Mouse (Mus musculus) liver, embryonic 16.5 days (tissue): ENCODE measurements around the gene B4galnt1. TPM values are rescaled to one million over a fixed set of nuclear protein-coding genes. Genes with fewer than 3 reads are reported as not detected.

ENCODE experiments used
- ATAC-seq: fragments of 200-750 bp; cut with Nextera tagmentation; 2 replicates; pipeline ENCODE4 v1.8.0; 2017; ENCODE audit warnings: low read depth, mild to moderate bottlenecking, moderate number of reproducible peaks, moderate library complexity
- H3K27ac ChIP-seq: fragments of 300-500 bp; sonication (generic); 2 replicates; pipeline ENCODE4 v1.5.1; 2014; ENCODE audit warnings: mild to moderate bottlenecking, low read length
- H3K27me3 ChIP-seq: fragments of 300-500 bp; sonication (generic); 2 replicates; pipeline ENCODE4 v1.6.1; 2014; ENCODE audit warnings: low read depth, low read length, mixed read lengths; ENCODE audit not compliant: control insufficient read depth, insufficient read depth
- H3K36me3 ChIP-seq: fragments of 300-500 bp; sonication (generic); 2 replicates; pipeline ENCODE4 v1.6.1; 2014; ENCODE audit warnings: mild to moderate bottlenecking; ENCODE audit not compliant: control insufficient read depth, insufficient read depth
- H3K4me1 ChIP-seq: fragments of 300-500 bp; sonication (generic); 2 replicates; pipeline ENCODE4 v1.6.1; 2014; ENCODE audit warnings: low read depth, low read length, mixed read lengths; ENCODE audit not compliant: control insufficient read depth
- H3K4me2 ChIP-seq: fragments of 300-500 bp; sonication (generic); 2 replicates; pipeline ENCODE4 v1.6.1; 2014; ENCODE audit warnings: low read depth, low read length, mixed read lengths
- H3K4me3 ChIP-seq: fragments of 300-500 bp; sonication (generic); 2 replicates; pipeline ENCODE4 v1.5.1; 2014; ENCODE audit warnings: low read depth, mild to moderate bottlenecking, low read length
- H3K9ac ChIP-seq: fragments of 300-500 bp; sonication (generic); 2 replicates; pipeline ENCODE4 v1.6.1; 2014; ENCODE audit warnings: low read depth, low read length
- H3K9me3 ChIP-seq: fragments of 300-500 bp; sonication (generic); replicated peaks from 2 replicates; pipeline ENCODE4 v1.6.1; 2016; ENCODE audit warnings: low read length; ENCODE audit not compliant: control insufficient read depth
- WGBS: fragments of 180-500 bp; shearing (Covaris S2); extraction: QIAGEN DNeasy Blood & Tissue Kit; methylation state at CpG from one replicate; pipeline ENCODE4 v1.1.7; 2014; ENCODE audit not compliant: insufficient replicate concordance; 5-methylcytosine and 5-hydroxymethylcytosine counted together
- polyA plus RNA-seq: library from polyadenylated mRNA; unstranded; fragments of >200 nt; fragmentation: Nextera tagmentation; extraction: Ambion mirVana; gene quantifications from 2 replicates; pipeline ENCODE4 v1.2.1, GENCODE M21; 2015

B4galnt1 gene
- polyA plus RNA-seq, 1 experiment from 2014 or later: 24.3 TPM

DNA sequence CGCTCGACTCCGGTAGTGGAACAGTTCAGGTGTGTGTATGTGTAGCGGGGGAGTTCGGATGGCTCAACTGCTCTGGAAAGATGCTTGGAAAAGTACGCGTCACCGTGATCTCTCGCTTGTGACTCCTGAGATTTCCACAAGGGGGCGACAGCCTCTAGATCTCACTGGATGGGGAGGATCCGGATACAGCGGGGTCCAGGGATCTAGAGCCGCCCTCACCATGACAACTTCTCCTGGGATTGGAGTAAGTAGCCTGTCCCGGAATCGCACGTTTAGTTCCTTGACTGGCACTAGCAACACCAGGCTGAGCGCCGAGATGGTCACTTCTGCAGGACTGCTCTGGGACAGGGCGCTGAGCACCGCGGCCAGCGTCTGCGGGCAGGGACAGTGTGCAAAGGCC is 12.7 kb downstream of the B4galnt1 start:
- peaks cover 58% of the 10 kb centered on the region for H3K27me3 ChIP-seq
- peak; percentile 28 for ATAC-seq
- WGBS: 1% methylated on average over 23 of the region's 23 CpGs
- no peak overlapping the region for H3K9ac ChIP-seq
- peak overlapping the region; percentile 34 for H3K4me3 ChIP-seq
- H3K27ac ChIP-seq: no peak overlapping the region
- peak overlapping the region; percentile 54 for H3K4me2 ChIP-seq
- H3K4me1 ChIP-seq: peaks cover 21% of the 10 kb centered on the region
- H3K36me3 ChIP-seq: no peaks in the 10 kb centered on the region
- H3K9me3 ChIP-seq: no peaks in the 10 kb centered on the region

DNA sequence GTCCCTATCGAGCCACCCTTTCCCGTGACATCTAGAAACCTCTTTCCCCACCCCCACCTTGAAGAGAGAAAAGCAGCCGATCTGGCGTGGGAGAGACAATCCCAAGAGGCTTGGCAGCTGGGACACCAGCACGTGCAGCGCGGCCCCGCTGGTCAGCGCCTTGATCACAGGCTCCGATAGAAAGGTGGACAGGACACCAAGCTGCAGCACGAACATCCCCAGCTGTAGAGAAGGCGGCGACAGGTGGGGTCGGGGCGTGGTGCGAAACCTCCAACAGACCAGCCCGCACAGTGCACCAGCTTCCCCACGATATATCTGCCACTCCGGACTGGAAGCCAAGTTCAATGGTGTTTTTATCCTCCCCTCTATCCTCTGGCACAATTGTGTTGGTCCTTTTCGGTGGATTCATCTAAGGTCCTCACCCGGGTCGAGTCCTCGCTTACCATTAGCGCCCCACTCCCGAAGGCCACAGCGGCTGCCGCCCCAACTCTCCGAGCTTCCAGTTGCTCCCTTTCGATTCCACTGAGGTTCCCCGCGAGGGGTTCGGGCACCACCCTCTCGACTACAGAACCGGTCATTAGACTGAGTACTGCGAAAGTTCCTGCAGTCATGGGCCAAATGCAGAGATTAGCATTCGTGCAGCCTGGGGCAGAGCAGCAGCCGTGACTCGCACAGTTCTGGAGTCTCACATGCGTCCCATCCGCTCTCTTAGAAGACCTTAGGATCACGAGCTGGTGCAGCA is 13.4 kb downstream of the B4galnt1 start:
- peaks cover 62% of the 10 kb centered on the region for H3K27me3 ChIP-seq
- peaks cover 21% of the 10 kb centered on the region for H3K4me1 ChIP-seq
- WGBS: 4% methylated on average over 41 of the region's 41 CpGs
- H3K9me3 ChIP-seq: no peaks in the 10 kb centered on the region
- no peaks in the 10 kb centered on the region for H3K36me3 ChIP-seq
- H3K9ac ChIP-seq: no peak overlapping the region
- peak overlapping the region; percentile 34 for H3K4me3 ChIP-seq
- no peak overlapping the region for H3K27ac ChIP-seq
- peak overlapping the region; percentile 54 for H3K4me2 ChIP-seq
- ATAC-seq: no peak

DNA sequence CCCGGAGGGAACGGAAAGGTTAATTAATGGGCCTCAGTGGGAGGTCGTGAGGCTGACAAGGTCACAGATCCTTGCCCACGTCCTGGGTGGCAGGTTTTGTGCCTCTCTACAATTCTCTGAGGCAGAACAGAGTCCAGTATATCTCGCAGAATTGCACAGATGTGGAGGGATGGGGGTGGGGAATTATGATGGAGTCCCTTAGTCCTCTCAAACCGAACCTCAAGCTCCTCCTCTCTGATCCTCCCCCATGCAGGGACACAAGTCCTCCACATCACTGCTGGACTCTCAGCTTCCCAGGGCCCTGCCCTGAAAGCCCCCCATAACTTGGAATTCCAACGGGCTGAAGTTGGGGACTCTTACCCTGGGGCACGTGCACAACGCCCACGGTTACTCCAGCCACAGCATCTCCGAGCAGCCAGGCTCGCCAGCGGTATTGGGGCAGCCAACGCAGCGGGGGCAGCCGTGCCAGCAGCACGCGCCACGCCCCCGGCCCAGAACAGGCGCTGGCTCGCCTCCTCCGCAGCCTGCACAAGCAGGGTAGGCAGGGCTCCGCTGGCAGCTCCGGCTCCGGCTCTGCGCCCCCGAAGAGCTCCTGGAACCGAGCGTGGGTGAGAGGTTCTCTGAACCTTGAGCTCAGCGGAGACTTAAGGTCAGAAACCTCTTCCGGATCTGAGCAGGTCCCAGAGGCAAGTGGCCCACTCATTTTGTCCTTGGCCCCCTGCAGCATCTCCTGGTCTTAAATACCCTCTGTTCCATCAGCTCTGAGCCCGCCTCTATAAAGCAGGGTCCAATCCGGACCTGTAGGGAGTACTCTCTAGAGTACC is 15.1 kb downstream of the B4galnt1 start, which contains the start of gene Slc26a10:
TSS of gene Slc26a10 (minus strand) at position 775 of the 824 bp plus-strand sequence.
- peaks cover 67% of the 10 kb centered on the region for H3K27me3 ChIP-seq
- WGBS: 2% methylated on average over 34 of the region's 34 CpGs

DNA sequence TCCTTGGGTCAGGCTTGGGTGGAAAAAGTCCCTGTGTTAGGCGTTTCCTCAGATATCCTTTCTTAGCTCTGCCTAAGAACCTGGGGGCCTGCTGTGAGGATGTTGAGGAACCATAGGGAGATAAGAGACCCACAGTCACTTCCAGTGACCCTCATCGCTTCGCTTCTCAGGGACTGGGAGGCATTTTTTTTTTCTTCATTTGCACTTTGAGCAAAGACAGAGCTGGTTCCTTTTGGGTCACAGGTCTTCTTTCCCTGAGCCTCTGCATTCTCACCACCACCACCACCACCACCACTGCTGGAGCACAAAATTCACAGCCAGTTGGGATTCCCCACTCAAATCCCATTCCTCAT is 15.6 kb downstream of the B4galnt1 start:
- Histone ChIP-seq H3K36me3 (no peaks in the 10 kb centered on the region), H3K4me3 (no peak overlapping the region), H3K9ac (no peak overlapping the region), H3K27me3 (peaks cover 67% of the 10 kb centered on the region), H3K4me1 (peaks cover 27% of the 10 kb centered on the region), H3K4me2 (no peak overlapping the region), H3K9me3 (no peaks in the 10 kb centered on the region), H3K27ac (no peak overlapping the region)
- ATAC-seq: no peak
- 3% methylated on average over 3 of the region's 3 CpGs for WGBS

More for the DNA sequence above, 15.1 kb downstream of the B4galnt1 start, which contains the start of gene Slc26a10:
- Histone ChIP-seq H3K36me3 (no peaks in the 10 kb centered on the region), H3K9me3 (no peaks in the 10 kb centered on the region), H3K4me3 (0 out of 2 replicates have a peak within 1 kb of the TSS, but pooled peaks have one; percentile 2), H3K4me1 (peaks cover 27% of the 10 kb centered on the region), H3K4me2 (no peak within 1 kb of the TSS), H3K9ac (no peak within 1 kb of the TSS), H3K27ac (no peak within 1 kb of the TSS)
- ATAC-seq: no peak

DNA sequence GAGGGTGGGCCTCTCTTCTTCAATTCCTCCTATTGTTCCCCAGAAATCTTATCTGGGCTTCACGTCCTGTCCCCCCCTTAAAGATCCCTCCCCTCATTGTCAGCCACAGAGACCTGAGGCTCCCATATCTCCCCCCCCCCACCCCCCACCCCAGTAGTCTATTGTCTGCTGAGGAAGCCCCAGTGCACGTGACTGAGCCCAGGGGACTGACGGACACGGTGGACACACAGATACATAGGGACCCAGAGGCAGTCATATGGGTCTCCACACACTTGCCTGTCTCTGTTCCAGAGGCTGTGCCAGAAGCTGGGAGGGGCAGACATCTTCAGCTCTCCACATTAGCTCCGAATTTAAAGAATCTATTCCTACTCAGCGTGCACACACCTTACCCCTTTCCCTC is 16.5 kb downstream of the B4galnt1 start:
- WGBS: 42% methylated on average over 6 of the region's 6 CpGs
- H3K27me3 ChIP-seq: peaks cover 59% of the 10 kb centered on the region
- no peak overlapping the region for H3K9ac ChIP-seq
- no peak for ATAC-seq
- no peaks in the 10 kb centered on the region for H3K36me3 ChIP-seq
- no peak overlapping the region for H3K4me2 ChIP-seq
- no peak overlapping the region for H3K4me3 ChIP-seq
- no peaks in the 10 kb centered on the region for H3K9me3 ChIP-seq
- no peak overlapping the region for H3K27ac ChIP-seq
- peaks cover 27% of the 10 kb centered on the region for H3K4me1 ChIP-seq

DNA sequence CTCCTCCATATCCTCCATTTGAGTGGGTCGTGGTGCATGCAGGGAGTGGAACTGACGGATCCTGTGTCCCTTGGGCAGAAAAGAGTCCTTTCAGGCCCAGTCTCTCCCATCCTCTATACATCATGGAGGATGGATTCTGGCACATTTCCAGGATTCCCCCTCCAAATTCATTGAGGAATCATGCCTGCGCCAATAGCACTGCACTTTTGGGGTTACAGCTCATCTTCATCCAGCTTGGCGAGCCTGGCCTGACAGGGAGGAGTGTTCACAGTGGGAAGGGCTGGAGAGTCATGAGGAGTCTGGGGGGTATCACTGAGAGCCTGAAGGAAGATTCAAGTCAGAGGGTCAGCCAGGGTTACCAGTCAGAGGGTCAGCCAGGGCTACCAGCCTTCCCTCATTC is 17.6 kb downstream of the B4galnt1 start:
- Histone ChIP-seq H3K27me3 (peaks cover 48% of the 10 kb centered on the region), H3K36me3 (no peaks in the 10 kb centered on the region), H3K27ac (no peak overlapping the region), H3K9ac (no peak overlapping the region), H3K4me2 (no peak overlapping the region), H3K4me1 (peaks cover 18% of the 10 kb centered on the region), H3K4me3 (no peak overlapping the region), H3K9me3 (no peaks in the 10 kb centered on the region)
- 71% methylated on average over 4 of the region's 4 CpGs for WGBS
- ATAC-seq: no peak

DNA sequence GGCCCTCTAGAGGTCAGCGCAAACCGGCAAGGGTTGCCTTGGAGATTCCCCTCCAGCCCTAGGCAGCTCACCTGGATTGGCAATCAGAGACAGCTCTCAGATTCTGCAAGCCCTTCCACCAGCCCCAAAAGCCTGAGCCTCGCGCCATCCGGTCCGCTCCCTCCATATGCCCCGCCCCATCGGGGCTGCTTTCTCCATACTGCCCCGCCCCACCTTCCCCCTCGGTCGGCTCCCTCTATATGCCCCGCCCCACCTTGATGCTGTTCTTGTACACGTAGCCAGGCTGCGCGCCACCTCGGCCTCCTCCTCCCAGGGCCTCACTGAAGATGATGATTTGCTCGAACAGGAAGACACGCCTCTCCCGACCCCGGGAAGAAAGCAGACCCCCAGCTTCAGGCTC is 18.7 kb downstream of the B4galnt1 start:
- WGBS: 24% methylated on average over 20 of the region's 20 CpGs
- H3K4me2 ChIP-seq: no peak overlapping the region; the same call in 1 of the 2 replicates
- H3K27me3 ChIP-seq: peaks cover 39% of the 10 kb centered on the region
- H3K9me3 ChIP-seq: no peaks in the 10 kb centered on the region
- H3K4me1 ChIP-seq: peaks cover 15% of the 10 kb centered on the region
- H3K4me3 ChIP-seq: no peak overlapping the region
- H3K27ac ChIP-seq: no peak overlapping the region
- no peak overlapping the region for H3K9ac ChIP-seq
- H3K36me3 ChIP-seq: no peaks in the 10 kb centered on the region
- ATAC-seq: peak; percentile 37; the same call in 1 of the 2 replicates

DNA sequence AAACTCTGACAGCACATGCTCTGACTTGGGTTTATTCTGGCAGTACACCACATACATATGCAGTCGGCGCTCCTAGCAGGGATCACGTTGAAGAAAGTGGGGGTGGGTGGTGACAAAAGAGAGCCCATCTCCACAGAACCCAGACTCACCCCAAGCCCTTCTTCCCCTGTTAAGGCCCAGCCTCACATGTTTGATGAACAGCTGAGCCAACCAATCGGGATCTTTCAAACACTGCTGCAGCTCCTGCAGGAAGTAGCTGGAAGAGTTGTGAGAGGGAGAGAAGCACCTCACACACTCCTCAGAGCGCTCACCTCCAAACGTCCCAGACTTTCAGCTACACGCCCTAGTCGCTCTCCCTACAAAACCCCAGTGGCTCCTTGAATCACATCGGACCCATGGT is 20.1 kb downstream of the B4galnt1 start:
- WGBS: 67% methylated on average over 9 of the region's 9 CpGs
- ATAC-seq: no peak
- H3K9ac ChIP-seq: no peak overlapping the region
- H3K27ac ChIP-seq: no peak overlapping the region
- no peaks in the 10 kb centered on the region for H3K36me3 ChIP-seq
- H3K9me3 ChIP-seq: no peaks in the 10 kb centered on the region
- no peak overlapping the region for H3K4me2 ChIP-seq
- H3K4me3 ChIP-seq: no peak overlapping the region
- H3K4me1 ChIP-seq: peaks cover 28% of the 10 kb centered on the region
- peaks cover 26% of the 10 kb centered on the region for H3K27me3 ChIP-seq

DNA sequence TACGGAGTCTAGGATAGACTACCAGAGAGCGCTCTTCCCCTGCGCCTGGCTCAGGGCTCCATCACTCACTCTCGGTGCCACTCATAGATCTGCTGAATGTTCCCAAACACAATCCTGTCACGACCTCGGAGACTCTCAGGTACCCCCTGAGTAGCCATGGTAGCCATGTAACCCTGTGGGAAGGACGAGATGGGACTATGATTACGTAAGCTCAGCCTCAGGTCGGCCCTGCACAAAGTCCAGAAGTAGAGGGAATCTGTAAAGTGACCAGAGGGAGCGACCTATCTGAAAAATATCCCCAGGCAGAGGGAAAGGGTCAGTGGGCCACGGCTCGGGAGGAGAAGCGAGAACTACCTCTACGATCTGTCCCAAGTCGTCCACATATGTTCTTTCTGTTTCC is 20.5 kb downstream of the B4galnt1 start:
- peaks cover 22% of the 10 kb centered on the region for H3K27me3 ChIP-seq
- no peaks in the 10 kb centered on the region for H3K36me3 ChIP-seq
- H3K4me2 ChIP-seq: no peak overlapping the region
- peaks cover 32% of the 10 kb centered on the region for H3K4me1 ChIP-seq
- no peak for ATAC-seq
- H3K9ac ChIP-seq: no peak overlapping the region
- 66% methylated on average over 15 of the region's 15 CpGs for WGBS
- H3K4me3 ChIP-seq: no peak overlapping the region
- no peak overlapping the region for H3K27ac ChIP-seq
- no peaks in the 10 kb centered on the region for H3K9me3 ChIP-seq
